In genomic region chr8:84995680-84996079, GRCm38 (mm10) we compare ENCODE assay signal across 13 mouse cellular contexts. TPM values are rescaled to one million over a fixed set of nuclear protein-coding genes. Genes with fewer than 3 reads are reported as not detected.
A peak's percentile ranks its signal among the peaks of the same experiment; 100 is the strongest.
DNase-seq lines count a peak whose midpoint lies in the region; ATAC-seq and TF ChIP-seq lines count a peak whose summit lies in the region.
"Had no signal": no experiment of that assay in that cellular context is flagged by ENCODE, and none has a peak within 500 bp of the region (broad histone marks: within the 10 kb centered on the region; RNA-seq: fewer than 3 reads in every experiment).

No protein-coding gene starts in this region.

- intact Hi-C loops in heart, postnatal 36 days (cut with DNase I), result loop anchor here (1.0 to 5.0 kb wide), 2 partner anchors 38 to 66 kb away; no protein-coding TSS in a partner anchor

- DNase-seq in heart, postnatal 36 days, result no peak
- no peak for DNase-seq in ES-E14 (ENCODE audit: low read depth, low spot score)
- no peak for DNase-seq in forebrain, embryonic 14.5 days (ENCODE audit: low spot score)
- no peak for DNase-seq in lung, adult 18-20 months
- DNase-seq in urinary bladder, adult 2 months (ENCODE audit: low spot score), result no peak
- no peak for DNase-seq in layer of hippocampus, adult 9-10 months (ENCODE audit: low spot score)
- DNase-seq: layer of hippocampus, adult 9-11 months; right cerebral cortex, postnatal 4 days had no signal

- no peak overlapping the region for H3K4me3 ChIP-seq in heart, embryonic 12.5 days
- H3K4me3 ChIP-seq in ES-E14 (ENCODE audit: insufficient read depth in 1 of 2, low read depth in 1 of 2, low read length in 2 of 2, poor library complexity in 1 of 2, severe bottlenecking in 1 of 2), result peak overlapping the region in 1 of 2 experiments; percentile 32; a peak in 2 of 4 replicates
- no peak overlapping the region for H3K4me3 ChIP-seq in forebrain, embryonic 14.5 days (ENCODE audit: low read depth, low read length)
- H3K4me3 ChIP-seq in midbrain, embryonic 12.5 days, result no peak overlapping the region

- no peak overlapping the region; the same call in 1 of the 2 replicates for H3K9ac ChIP-seq in heart, embryonic 12.5 days
- peak overlapping the region; percentile 71; the same call in 1 of the 2 replicates for H3K9ac ChIP-seq in ES-E14 (ENCODE audit: insufficient read depth, low read depth, low read length, poor library complexity, severe bottlenecking)
- H3K9ac ChIP-seq in forebrain, embryonic 14.5 days (ENCODE audit: low read length), result peak overlapping the region; percentile 35; the same call in 1 of the 2 replicates
- H3K9ac ChIP-seq in midbrain, embryonic 12.5 days (replicated peaks), result no peak overlapping the region

- peaks cover 12% of the 10 kb centered on the region for H3K4me1 ChIP-seq in heart, embryonic 12.5 days (replicated peaks)
- H3K4me1 ChIP-seq in ES-E14 (ENCODE audit: control insufficient read depth in 2 of 2, insufficient read depth in 2 of 2, low read length in 2 of 2, poor library complexity in 1 of 2), result peaks cover 0 to 15% of the 10 kb centered on the region in 2 experiments; a peak in 3 of 4 replicates
- peaks cover 5% of the 10 kb centered on the region for H3K4me1 ChIP-seq in forebrain, embryonic 14.5 days (ENCODE audit: control insufficient read depth, insufficient read depth, low read length)
- peaks cover 25% of the 10 kb centered on the region for H3K4me1 ChIP-seq in midbrain, embryonic 12.5 days

- 33% methylated on average over 25 of the region's 25 CpGs for WGBS in heart, embryonic 12.5 days
- 24% methylated on average over 25 of the region's 25 CpGs for WGBS in forebrain, embryonic 14.5 days
- 22% methylated on average over 25 of the region's 25 CpGs for WGBS in midbrain, embryonic 12.5 days

- H3K9me3 ChIP-seq in heart, embryonic 12.5 days (replicated peaks), result no peaks in the 10 kb centered on the region
- H3K9me3 ChIP-seq in ES-E14 (ENCODE audit: control insufficient read depth, insufficient read depth, low read depth, low read length), result no peaks in the 10 kb centered on the region
- H3K9me3 ChIP-seq in forebrain, embryonic 14.5 days (replicated peaks; ENCODE audit: control insufficient read depth, low read length), result no peaks in the 10 kb centered on the region
- no peaks in the 10 kb centered on the region for H3K9me3 ChIP-seq in midbrain, embryonic 12.5 days

- peak overlapping the region; percentile 16; the same call in 1 of the 2 replicates for H3K4me2 ChIP-seq in heart, embryonic 12.5 days
- 0 out of 2 replicates have a peak overlapping the region, but pooled peaks have one; percentile 3 for H3K4me2 ChIP-seq in forebrain, embryonic 14.5 days (ENCODE audit: low read length)
- H3K4me2 ChIP-seq in midbrain, embryonic 12.5 days (replicated peaks), result 0 out of 2 replicates have a peak overlapping the region, but pooled peaks have one; percentile 13
- H3K4me2 ChIP-seq: liver, embryonic 11.5 days had no signal

- no peak for ATAC-seq in heart, embryonic 12.5 days (ENCODE audit: insufficient number of reproducible peaks, low FRiP score)
- ATAC-seq in forebrain, embryonic 14.5 days, result peak; percentile 15; the same call in 1 of the 2 replicates
- no peak for ATAC-seq in midbrain, embryonic 12.5 days (ENCODE audit: low FRiP score, low read depth)

- no peaks in the 10 kb centered on the region for H3K36me3 ChIP-seq in heart, embryonic 12.5 days
- peaks cover 34% of the 10 kb centered on the region for H3K36me3 ChIP-seq in ES-E14 (ENCODE audit: control insufficient read depth, insufficient read depth, low read length, poor library complexity, severe bottlenecking)
- no peaks in the 10 kb centered on the region for H3K36me3 ChIP-seq in forebrain, embryonic 14.5 days (ENCODE audit: control insufficient read depth, insufficient read depth, low read length)
- H3K36me3 ChIP-seq in midbrain, embryonic 12.5 days, result no peaks in the 10 kb centered on the region

- H3K27ac ChIP-seq in heart, embryonic 12.5 days (ENCODE audit: poor library complexity, severe bottlenecking), result no peak overlapping the region
- no peak overlapping the region for H3K27ac ChIP-seq in ES-E14 (ENCODE audit: insufficient read depth, low read depth, low read length, poor library complexity, severe bottlenecking)
- no peak overlapping the region for H3K27ac ChIP-seq in forebrain, embryonic 14.5 days (ENCODE audit: low read depth, low read length)
- H3K27ac ChIP-seq in midbrain, embryonic 12.5 days (replicated peaks), result no peak overlapping the region; the same call in 1 of the 2 replicates

- in situ Hi-C loops in ES-E14 (cut with MboI; ENCODE audit: low sequenced_read_pairs in 2 of 2, unreplicated experiment in 2 of 2), result no loop called here

- H3K27me3 ChIP-seq in heart, embryonic 12.5 days (replicated peaks), result peaks cover 39% of the 10 kb centered on the region
- H3K27me3 ChIP-seq in forebrain, embryonic 14.5 days (replicated peaks; ENCODE audit: control insufficient read depth, insufficient read depth, low read length), result 0 out of 2 replicates have a peak, but pooled peaks cover 3% of the 10 kb centered on the region
- peaks cover 30% of the 10 kb centered on the region for H3K27me3 ChIP-seq in midbrain, embryonic 12.5 days

TF ChIP-seq in ES-E14, 5 proteins besides CTCF, POLR2A, EP300 and RAD21:
- TF ChIP-seq ZNF384 (IDR thresholded peaks at IDR 0.05; ENCODE audit: low read depth, low read length) (no peak), ZC3H11A (IDR thresholded peaks at IDR 0.05; ENCODE audit: borderline replicate concordance, low read depth, low read length) (no peak), MAFK (IDR thresholded peaks at IDR 0.05; ENCODE audit: insufficient read depth, low read depth, low read length) (no peak), CHD2 (IDR thresholded peaks at IDR 0.05; ENCODE audit: low read depth, low read length) (no peak), HCFC1 (IDR thresholded peaks at IDR 0.05; ENCODE audit: borderline replicate concordance, insufficient read depth, low read length) (no peak)

RNA-seq across cellular contexts. Expression of gene Hook2, which starts 5.3 kb away (rescaled TPM):
- polyA plus RNA-seq in heart, embryonic 12.5 days (2016; fragmentation: Nextera tagmentation; extraction: Ambion mirVana), result 7.2 and 7.7 TPM in 2 replicates
- total RNA-seq in heart, postnatal 36 days (2021), result 1 to 10 TPM; 2.7 to 2.9 TPM
- total RNA-seq in ES-E14 (2012; rRNA removed), result 28.6 and 52.9 TPM in 2 replicates
- 13.0 and 20.3 TPM in 2 replicates for polyA plus RNA-seq in forebrain, embryonic 14.5 days (2014; fragmentation: Nextera tagmentation; extraction: Ambion mirVana)
- polyA plus RNA-seq in midbrain, embryonic 12.5 days (2016; fragmentation: Nextera tagmentation; extraction: Ambion mirVana), result 17.7 and 18.7 TPM in 2 replicates
- polyA plus RNA-seq in urinary bladder, adult 2 months (2012; rRNA removed), result 26.9 and 28.5 TPM in 2 replicates

RNA-seq across cellular contexts. Expression of gene Junb, which starts 17.2 kb away (rescaled TPM):
- 11.9 and 13.2 TPM in 2 replicates for polyA plus RNA-seq in heart, embryonic 12.5 days (2016; fragmentation: Nextera tagmentation; extraction: Ambion mirVana)
- total RNA-seq in heart, postnatal 36 days (2021), result 10 to 100 TPM; 14.9 to 26.9 TPM
- total RNA-seq in ES-E14 (2012; rRNA removed), result 53.8 and 57.6 TPM in 2 replicates
- 5.0 and 6.5 TPM in 2 replicates for polyA plus RNA-seq in forebrain, embryonic 14.5 days (2014; fragmentation: Nextera tagmentation; extraction: Ambion mirVana)
- 6.0 and 6.5 TPM in 2 replicates for polyA plus RNA-seq in midbrain, embryonic 12.5 days (2016; fragmentation: Nextera tagmentation; extraction: Ambion mirVana)
- 97.4 and 121 TPM in 2 replicates for polyA plus RNA-seq in urinary bladder, adult 2 months (2012; rRNA removed)

RNA-seq across cellular contexts. Expression of gene Best2, which starts 18.7 kb away (rescaled TPM):
- polyA plus RNA-seq in heart, embryonic 12.5 days (2016; fragmentation: Nextera tagmentation; extraction: Ambion mirVana), result not detected in 2 replicates
- not detected for total RNA-seq in heart, postnatal 36 days (2021)
- 0.22 and 0.48 TPM in 2 replicates for total RNA-seq in ES-E14 (2012; rRNA removed)
- polyA plus RNA-seq in forebrain, embryonic 14.5 days (2014; fragmentation: Nextera tagmentation; extraction: Ambion mirVana), result not detected in 2 replicates
- not detected in 2 replicates for polyA plus RNA-seq in midbrain, embryonic 12.5 days (2016; fragmentation: Nextera tagmentation; extraction: Ambion mirVana)
- polyA plus RNA-seq in urinary bladder, adult 2 months (2012; rRNA removed), result 0.04 TPM in 1 of 2 replicates, not detected in the other
- polyA plus RNA-seq: cortical plate, adult 2 months; intestine, embryonic 14.5 days; liver, embryonic 11.5 days had no signal

RNA-seq across cellular contexts. Expression of gene Rnaseh2a, which starts 26.1 kb away (rescaled TPM):
- 77.1 and 79.0 TPM in 2 replicates for polyA plus RNA-seq in heart, embryonic 12.5 days (2016; fragmentation: Nextera tagmentation; extraction: Ambion mirVana)
- total RNA-seq in heart, postnatal 36 days (2021), result 10 to 100 TPM; 48.6 to 56.7 TPM
- 160 and 174 TPM in 2 replicates for total RNA-seq in ES-E14 (2012; rRNA removed)
- 93.3 and 111 TPM in 2 replicates for polyA plus RNA-seq in forebrain, embryonic 14.5 days (2014; fragmentation: Nextera tagmentation; extraction: Ambion mirVana)
- 91.9 and 98.7 TPM in 2 replicates for polyA plus RNA-seq in midbrain, embryonic 12.5 days (2016; fragmentation: Nextera tagmentation; extraction: Ambion mirVana)
- 49.4 and 49.5 TPM in 2 replicates for polyA plus RNA-seq in urinary bladder, adult 2 months (2012; rRNA removed)

RNA-seq across cellular contexts. Expression of gene Prdx2, which starts 26.3 kb away (rescaled TPM):
- 638 and 672 TPM in 2 replicates for polyA plus RNA-seq in heart, embryonic 12.5 days (2016; fragmentation: Nextera tagmentation; extraction: Ambion mirVana)
- 100 to 1,000 TPM; 633 to 676 TPM for total RNA-seq in heart, postnatal 36 days (2021)
- total RNA-seq in ES-E14 (2012; rRNA removed), result 259 and 328 TPM in 2 replicates
- polyA plus RNA-seq in forebrain, embryonic 14.5 days (2014; fragmentation: Nextera tagmentation; extraction: Ambion mirVana), result 1,735 and 2,101 TPM in 2 replicates
- polyA plus RNA-seq in midbrain, embryonic 12.5 days (2016; fragmentation: Nextera tagmentation; extraction: Ambion mirVana), result 1,292 and 1,309 TPM in 2 replicates
- 215 and 231 TPM in 2 replicates for polyA plus RNA-seq in urinary bladder, adult 2 months (2012; rRNA removed)

Comparison
In these comparisons a context has a peak if more than half of its experiments do, and no peak if none do; other contexts are left out.
1. H3K9ac ChIP-seq: peak in ES-E14 (single experiment) and forebrain, embryonic 14.5 days (single experiment); none in heart, embryonic 12.5 days (single experiment) and midbrain, embryonic 12.5 days (single experiment).
2. Peak in every context shown above with its lines, with median percentiles within 50 percentile points of each other: H3K4me2 ChIP-seq.